Mouse (Mus musculus): ENCODE data around the gene Fbxo34. TPM values are rescaled to one million over a fixed set of nuclear protein-coding genes. Genes with fewer than 3 reads are reported as not detected.
"Not testable (repeated sequence)": the region's sequence is repeated elsewhere in the genome, so short reads cannot be mapped to it uniquely, and the experiment has no call there.

Fbxo34 gene
- polyA plus RNA-seq, 1 experiment from 2014 or later = 25.2 TPM

GRCm38 (mm10) chr14:47529019-47529418, 78.8 kb downstream of the Fbxo34 start:
- Histone ChIP-seq H3K9me3 (replicated peaks) (no peaks in the 10 kb centered on the region), H3K27ac (no peak overlapping the region), H3K27me3 (ENCODE audit: low read depth, poor library complexity, severe bottlenecking) (no peaks in the 10 kb centered on the region), H3K4me1 (peaks cover 16% of the 10 kb centered on the region), H3K36me3 (peaks cover 28% of the 10 kb centered on the region), H3K4me3 (no peak overlapping the region)
- peak; percentile 51 for DNase-seq (ENCODE audit: low spot score)
- WGBS = 41% methylated on average over 8 of the region's 8 CpGs

GRCm38 (mm10) chr14:47529592-47529991, 79.4 kb downstream of the Fbxo34 start:
- H3K27me3 ChIP-seq (ENCODE audit: low read depth, poor library complexity, severe bottlenecking); H3K27ac ChIP-seq; DNase-seq (ENCODE audit: low spot score); H3K4me3 ChIP-seq; H3K9me3 ChIP-seq (replicated peaks): not testable (repeated sequence)
- Histone ChIP-seq H3K36me3 (peaks cover 28% of the 10 kb centered on the region), H3K4me1 (peaks cover 14% of the 10 kb centered on the region)
- WGBS = 95% methylated on average over 12 of the region's 12 CpGs

DNA sequence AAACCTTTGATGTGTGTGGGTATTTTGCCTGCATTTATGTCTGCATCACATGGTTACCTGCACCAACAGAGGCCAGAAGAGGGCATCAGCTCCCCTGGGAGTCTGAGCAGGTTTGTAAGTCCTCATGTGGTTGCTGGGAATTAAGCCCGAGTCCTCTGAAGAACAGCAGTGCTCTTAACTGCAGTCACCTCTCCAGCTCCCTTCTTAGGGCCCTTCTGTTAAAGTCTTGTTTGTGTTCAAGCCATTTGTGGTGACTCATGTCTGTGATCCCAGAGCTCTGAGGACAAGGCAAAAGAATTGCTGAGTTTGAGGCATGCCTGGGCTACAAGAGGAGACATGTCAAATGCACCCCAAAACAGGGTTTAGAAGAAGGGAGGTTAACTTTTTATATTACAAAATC, 82.3 kb downstream of the Fbxo34 start:
- no peak overlapping the region for H3K4me3 ChIP-seq
- WGBS = 72% methylated on average over 1 of the region's 1 CpGs

DNA sequence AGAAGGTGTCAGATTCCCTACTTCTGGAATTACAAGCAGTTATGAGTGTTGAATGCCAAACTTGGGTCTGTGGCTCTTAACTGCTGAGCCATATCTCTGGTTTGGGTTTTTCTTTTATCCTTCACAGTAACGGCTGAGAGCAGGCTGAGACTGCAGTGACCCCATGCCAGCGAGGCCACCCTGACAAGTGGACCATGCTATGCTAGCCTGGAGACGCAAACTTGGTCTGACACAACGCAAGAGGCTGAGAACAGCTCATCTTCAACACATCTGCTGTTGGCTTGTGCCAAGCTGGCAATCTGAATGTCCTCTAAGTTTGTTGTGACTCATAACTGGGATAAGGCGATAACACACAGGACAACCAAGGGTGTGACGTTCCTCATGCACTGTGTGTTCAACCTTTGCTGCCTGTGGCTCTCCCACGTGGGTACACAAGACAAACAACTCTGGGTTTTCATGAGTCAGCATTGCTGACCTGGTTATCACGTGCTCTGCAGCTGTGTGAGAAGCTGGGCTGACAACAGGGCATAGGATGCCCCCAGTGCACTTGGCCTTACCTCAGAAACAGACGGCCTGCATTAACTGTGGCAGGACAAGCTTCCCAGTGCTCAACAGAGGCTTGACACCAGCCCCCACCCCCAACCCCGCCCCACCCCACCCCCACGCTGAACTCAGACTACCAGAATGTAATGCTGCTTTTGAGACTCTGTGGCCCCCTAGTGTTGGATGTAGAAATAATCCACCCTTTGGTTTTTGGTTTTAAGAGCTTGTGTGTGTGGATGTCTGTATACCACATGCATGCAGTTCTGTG, 83.3 kb downstream of the Fbxo34 start:
- Histone ChIP-seq H3K4me3 (no peak overlapping the region), H3K27ac (no peak overlapping the region), H3K36me3 (peaks cover 24% of the 10 kb centered on the region), H3K9me3 (replicated peaks) (no peaks in the 10 kb centered on the region), H3K4me1 (peaks cover 11% of the 10 kb centered on the region), H3K27me3 (ENCODE audit: low read depth, poor library complexity, severe bottlenecking) (no peaks in the 10 kb centered on the region)
- DNase-seq (ENCODE audit: low spot score) = peak; percentile 58
- WGBS = 49% methylated on average over 11 of the region's 11 CpGs

More for the DNA sequence above, 82.3 kb downstream of the Fbxo34 start:
- Histone ChIP-seq H3K36me3 (peaks cover 28% of the 10 kb centered on the region), H3K4me1 (peaks cover 11% of the 10 kb centered on the region), H3K27ac (no peak overlapping the region), H3K9me3 (replicated peaks) (no peaks in the 10 kb centered on the region), H3K27me3 (ENCODE audit: low read depth, poor library complexity, severe bottlenecking) (no peaks in the 10 kb centered on the region)
- no peak for DNase-seq (ENCODE audit: low spot score)

- 89% methylated on average over 5 of the region's 5 CpGs for WGBS
- no peak for DNase-seq (ENCODE audit: low spot score)
- no peak overlapping the region for H3K27ac ChIP-seq
- no peaks in the 10 kb centered on the region for H3K27me3 ChIP-seq (ENCODE audit: low read depth, poor library complexity, severe bottlenecking)
- peaks cover 27% of the 10 kb centered on the region for H3K36me3 ChIP-seq
- no peak overlapping the region for H3K4me3 ChIP-seq
- H3K4me1 ChIP-seq = peaks cover 11% of the 10 kb centered on the region
- no peaks in the 10 kb centered on the region for H3K9me3 ChIP-seq (replicated peaks)
These were observed 83.9 kb downstream of the Fbxo34 start for GRCm38 (mm10) chr14:47534176-47534525.

DNA sequence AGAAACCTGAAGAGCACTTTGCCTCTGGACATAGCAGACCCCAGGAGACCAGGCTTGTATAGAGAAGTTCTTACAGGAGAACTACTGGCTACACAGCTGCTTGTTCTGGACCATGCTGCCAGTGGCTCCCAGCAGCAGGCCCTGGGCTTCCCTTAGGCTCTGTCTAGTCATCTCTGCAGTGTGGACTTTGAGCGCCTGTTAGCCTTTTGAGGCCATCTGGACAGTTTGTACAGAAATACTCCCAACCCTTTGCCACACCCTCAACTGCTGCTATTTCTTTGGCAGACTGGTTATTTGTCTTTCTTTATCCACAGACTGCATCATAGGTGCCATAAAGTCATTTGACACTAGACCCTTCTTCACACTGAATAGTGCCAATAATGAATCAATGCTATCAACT, 84.9 kb downstream of the Fbxo34 start:
- H3K4me1 ChIP-seq = peaks cover 11% of the 10 kb centered on the region
- no peak overlapping the region for H3K27ac ChIP-seq
- H3K27me3 ChIP-seq (ENCODE audit: low read depth, poor library complexity, severe bottlenecking) = no peaks in the 10 kb centered on the region
- peaks cover 31% of the 10 kb centered on the region for H3K36me3 ChIP-seq
- H3K4me3 ChIP-seq = no peak overlapping the region
- 100% methylated on average over 1 of the region's 1 CpGs for WGBS
- no peaks in the 10 kb centered on the region for H3K9me3 ChIP-seq (replicated peaks)
- no peak for DNase-seq (ENCODE audit: low spot score)

DNA sequence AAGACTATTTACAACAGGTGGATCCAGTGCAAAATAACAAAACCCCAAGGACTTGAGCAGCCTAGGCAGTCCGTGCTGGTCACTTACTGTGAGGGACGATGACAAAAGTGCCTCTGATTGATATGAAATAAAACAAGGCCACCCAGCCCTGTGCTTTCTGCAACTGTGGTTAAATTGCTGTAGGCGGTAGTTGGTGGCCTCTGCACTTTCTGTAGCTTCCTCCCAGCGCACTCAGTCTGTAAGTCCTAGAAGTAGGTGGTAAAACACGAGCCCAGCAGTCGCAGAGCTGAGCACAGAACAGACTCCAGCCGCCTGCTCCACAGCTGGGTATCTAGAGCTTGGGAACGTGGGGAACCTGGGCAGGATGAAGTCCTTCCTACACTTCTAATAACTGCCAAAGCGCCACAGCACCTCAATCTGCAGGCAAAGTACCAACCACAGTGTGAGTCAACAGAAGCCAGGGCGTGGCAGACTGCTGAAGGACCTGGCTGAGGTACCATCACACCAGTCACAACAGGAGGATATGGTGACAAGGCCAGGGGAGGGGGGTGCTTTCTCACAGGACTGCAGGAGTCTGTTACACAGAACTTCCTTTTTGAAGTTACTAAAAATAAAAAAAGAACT, 91.2 kb downstream of the Fbxo34 start:
- Histone ChIP-seq H3K4me1 (no peaks in the 10 kb centered on the region), H3K27ac (no peak overlapping the region), H3K4me3 (no peak overlapping the region), H3K27me3 (ENCODE audit: low read depth, poor library complexity, severe bottlenecking) (no peaks in the 10 kb centered on the region), H3K36me3 (peaks cover 75% of the 10 kb centered on the region), H3K9me3 (replicated peaks) (no peaks in the 10 kb centered on the region)
- 94% methylated on average over 10 of the region's 10 CpGs for WGBS
- no peak for DNase-seq (ENCODE audit: low spot score)

- Histone ChIP-seq H3K4me3 (no peak overlapping the region), H3K36me3 (peaks cover 83% of the 10 kb centered on the region), H3K4me1 (no peaks in the 10 kb centered on the region), H3K9me3 (replicated peaks) (no peaks in the 10 kb centered on the region), H3K27ac (no peak overlapping the region), H3K27me3 (ENCODE audit: low read depth, poor library complexity, severe bottlenecking) (no peaks in the 10 kb centered on the region)
- DNase-seq (ENCODE audit: low spot score) = no peak
- WGBS = 94% methylated on average over 3 of the region's 3 CpGs
These were observed 92.1 kb downstream of the Fbxo34 start for GRCm38 (mm10) chr14:47542283-47542682.

DNA sequence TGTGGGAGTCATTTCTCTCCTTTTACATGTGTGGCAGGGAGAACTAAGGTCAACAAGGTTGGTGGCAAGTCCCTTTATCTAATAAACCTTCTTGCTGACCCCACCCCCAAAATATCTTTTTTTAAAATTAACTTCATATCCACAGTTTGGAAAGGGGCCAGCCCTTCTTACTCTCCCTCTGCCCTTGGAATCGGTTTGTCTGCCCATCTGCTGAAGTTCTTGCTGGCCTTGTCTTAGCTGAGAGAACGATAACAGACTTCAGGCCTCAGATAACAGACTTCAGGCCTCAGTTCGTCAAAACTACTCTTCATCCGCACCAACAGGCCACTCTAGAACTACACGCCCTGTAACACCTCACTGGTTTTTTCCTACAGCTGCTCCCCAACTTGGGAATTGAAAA, 94.1 kb downstream of the Fbxo34 start:
- Histone ChIP-seq H3K27ac (no peak overlapping the region), H3K4me3 (no peak overlapping the region), H3K27me3 (ENCODE audit: low read depth, poor library complexity, severe bottlenecking) (no peaks in the 10 kb centered on the region), H3K4me1 (no peaks in the 10 kb centered on the region), H3K36me3 (peaks cover 99% of the 10 kb centered on the region), H3K9me3 (replicated peaks) (no peaks in the 10 kb centered on the region)
- WGBS = 90% methylated on average over 5 of the region's 5 CpGs
- DNase-seq (ENCODE audit: low spot score) = no peak

- H3K27me3 ChIP-seq (ENCODE audit: low read depth, poor library complexity, severe bottlenecking) = no peaks in the 10 kb centered on the region
- H3K27ac ChIP-seq = no peak overlapping the region
- no peaks in the 10 kb centered on the region for H3K9me3 ChIP-seq (replicated peaks)
- 96% methylated on average over 4 of the region's 4 CpGs for WGBS
- no peak for DNase-seq (ENCODE audit: low spot score)
- H3K4me3 ChIP-seq = no peak overlapping the region
- H3K4me1 ChIP-seq = no peaks in the 10 kb centered on the region
- H3K36me3 ChIP-seq = peaks cover 99% of the 10 kb centered on the region
These were observed 94.7 kb downstream of the Fbxo34 start for GRCm38 (mm10) chr14:47544877-47545276.

- no peak for DNase-seq (ENCODE audit: low spot score)
- Histone ChIP-seq H3K36me3 (peaks cover 96% of the 10 kb centered on the region), H3K9me3 (replicated peaks) (no peaks in the 10 kb centered on the region), H3K4me1 (no peaks in the 10 kb centered on the region), H3K27ac (no peak overlapping the region), H3K27me3 (ENCODE audit: low read depth, poor library complexity, severe bottlenecking) (no peaks in the 10 kb centered on the region), H3K4me3 (no peak overlapping the region)
- 98% methylated on average over 6 of the region's 6 CpGs for WGBS
These were observed 101.4 kb downstream of the Fbxo34 start for GRCm38 (mm10) chr14:47551668-47552067.

GRCm38 (mm10) chr14:47553380-47553779, 103.2 kb downstream of the Fbxo34 start:
- no peaks in the 10 kb centered on the region for H3K9me3 ChIP-seq (replicated peaks)
- no peak for DNase-seq (ENCODE audit: low spot score)
- no peak overlapping the region for H3K27ac ChIP-seq
- peaks cover 84% of the 10 kb centered on the region for H3K36me3 ChIP-seq
- H3K4me1 ChIP-seq = no peaks in the 10 kb centered on the region
- WGBS = 88% methylated on average over 2 of the region's 2 CpGs
- no peaks in the 10 kb centered on the region for H3K27me3 ChIP-seq (ENCODE audit: low read depth, poor library complexity, severe bottlenecking)
- no peak overlapping the region for H3K4me3 ChIP-seq

- DNase-seq (ENCODE audit: low spot score) = no peak
- no peaks in the 10 kb centered on the region for H3K9me3 ChIP-seq (replicated peaks)
- no peaks in the 10 kb centered on the region for H3K27me3 ChIP-seq (ENCODE audit: low read depth, poor library complexity, severe bottlenecking)
- H3K4me1 ChIP-seq = no peaks in the 10 kb centered on the region
- peaks cover 83% of the 10 kb centered on the region for H3K36me3 ChIP-seq
- WGBS = 94% methylated on average over 4 of the region's 4 CpGs
- H3K27ac ChIP-seq = no peak overlapping the region
- H3K4me3 ChIP-seq = no peak overlapping the region
These were observed 104.0 kb downstream of the Fbxo34 start for GRCm38 (mm10) chr14:47554236-47554635.
